Mouse (Mus musculus): ENCODE measurements at regions not wholly inside any gene's neighbourhood (a gene's known extent, or its start where the extent isn't known, plus 50 kb on each side); places are given as distances from the start of the nearest gene placed in this dataset.
A peak's percentile ranks its signal among the peaks of the same experiment; 100 is the strongest.

DNA sequence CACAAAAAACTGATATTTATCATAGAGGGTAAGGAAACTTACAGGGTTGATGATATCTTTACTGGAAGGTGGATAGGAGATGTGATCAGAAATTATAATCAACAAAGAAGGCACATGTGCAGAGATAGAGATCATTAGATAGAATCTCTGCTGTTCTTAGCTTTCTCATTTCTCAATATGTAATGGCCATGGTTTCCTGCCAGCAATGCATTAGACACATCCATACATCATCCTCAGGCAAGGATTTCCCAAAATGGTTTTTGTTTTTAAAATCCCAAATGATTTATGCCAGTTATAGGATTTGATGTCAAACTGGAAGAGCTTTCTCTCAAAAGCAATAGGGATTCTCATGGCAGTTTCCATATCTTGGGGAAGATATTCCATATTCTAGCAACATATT is 52.0 kb upstream of the C030005K15Rik start:
- no peak for ATAC-seq (ENCODE audit: low read depth)
- no peak overlapping the region for H3K4me3 ChIP-seq (ENCODE audit: low read length)
- no peaks in the 10 kb centered on the region for H3K27me3 ChIP-seq (ENCODE audit: control insufficient read depth, insufficient read depth, low read depth, low read length)
- H3K4me1 ChIP-seq (replicated peaks; ENCODE audit: control insufficient read depth, insufficient read depth, low read length) = no peaks in the 10 kb centered on the region
- H3K27ac ChIP-seq (ENCODE audit: low read length) = no peak overlapping the region
- no peak overlapping the region for H3K4me2 ChIP-seq (ENCODE audit: low read depth, low read length)
- H3K9ac ChIP-seq (ENCODE audit: low read length) = no peak overlapping the region
- no peaks in the 10 kb centered on the region for H3K36me3 ChIP-seq (ENCODE audit: control insufficient read depth, insufficient read depth, low read length)
- no peaks in the 10 kb centered on the region for H3K9me3 ChIP-seq (ENCODE audit: control insufficient read depth, low read length)

DNA sequence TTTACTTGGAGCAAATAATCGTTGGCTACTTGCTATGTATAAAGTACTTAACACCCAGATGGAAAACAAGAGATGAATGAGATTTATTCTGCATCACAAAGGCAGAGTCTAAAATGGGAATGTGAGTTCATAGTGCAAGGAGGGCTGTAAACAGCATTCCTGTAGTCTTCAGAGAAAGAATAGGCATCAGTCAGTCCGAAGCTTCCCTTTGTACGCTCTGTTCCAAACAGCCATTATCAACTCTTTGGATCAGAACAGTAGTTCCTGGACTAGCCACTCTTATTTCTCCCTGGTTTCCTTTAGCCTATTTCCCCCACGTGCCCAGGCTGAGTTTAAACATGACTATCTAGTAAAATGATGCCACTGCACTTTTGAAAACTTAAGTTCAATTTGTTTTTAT is 52.8 kb upstream of the C030005K15Rik start:
- Histone ChIP-seq H3K9ac (ENCODE audit: low read length) (no peak overlapping the region), H3K4me3 (ENCODE audit: low read length) (no peak overlapping the region), H3K9me3 (ENCODE audit: control insufficient read depth, low read length) (no peaks in the 10 kb centered on the region), H3K27ac (ENCODE audit: low read length) (no peak overlapping the region), H3K4me1 (replicated peaks; ENCODE audit: control insufficient read depth, insufficient read depth, low read length) (no peaks in the 10 kb centered on the region), H3K36me3 (ENCODE audit: control insufficient read depth, insufficient read depth, low read length) (no peaks in the 10 kb centered on the region), H3K4me2 (ENCODE audit: low read depth, low read length) (no peak overlapping the region), H3K27me3 (ENCODE audit: control insufficient read depth, insufficient read depth, low read depth, low read length) (no peaks in the 10 kb centered on the region)
- WGBS = 51% methylated on average over 4 of the region's 4 CpGs
- ATAC-seq (ENCODE audit: low read depth) = no peak

DNA sequence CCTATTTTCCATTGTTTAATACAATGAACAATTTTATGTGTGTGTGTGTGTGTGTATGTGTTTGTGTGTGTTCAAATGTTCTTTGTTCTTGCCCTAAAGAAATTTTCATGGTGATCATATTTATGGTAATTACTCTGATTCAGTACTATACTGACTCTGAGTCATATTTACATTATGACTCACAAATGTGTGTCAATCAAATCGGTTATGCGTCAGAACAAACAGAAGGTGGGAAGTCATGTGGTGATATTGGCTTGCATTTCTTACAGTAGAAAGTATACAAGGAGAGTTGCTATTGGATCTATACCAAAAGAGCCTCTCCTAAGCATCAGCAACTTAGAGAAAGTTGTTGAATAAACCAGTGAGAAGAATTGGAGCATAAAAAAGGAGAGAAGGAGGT is 67.2 kb upstream of the C030005K15Rik start:
- no peak for ATAC-seq (ENCODE audit: low read depth)
- H3K4me1 ChIP-seq (replicated peaks; ENCODE audit: control insufficient read depth, insufficient read depth, low read length) = peaks cover 3% of the 10 kb centered on the region
- H3K27ac ChIP-seq (ENCODE audit: low read length) = no peak overlapping the region
- no peaks in the 10 kb centered on the region for H3K27me3 ChIP-seq (ENCODE audit: control insufficient read depth, insufficient read depth, low read depth, low read length)
- 83% methylated on average over 2 of the region's 2 CpGs for WGBS
- H3K4me3 ChIP-seq (ENCODE audit: low read length) = no peak overlapping the region
- no peak overlapping the region for H3K9ac ChIP-seq (ENCODE audit: low read length)
- H3K36me3 ChIP-seq (ENCODE audit: control insufficient read depth, insufficient read depth, low read length) = no peaks in the 10 kb centered on the region
- H3K4me2 ChIP-seq (ENCODE audit: low read depth, low read length) = no peak overlapping the region
- no peaks in the 10 kb centered on the region for H3K9me3 ChIP-seq (ENCODE audit: control insufficient read depth, low read length)

DNA sequence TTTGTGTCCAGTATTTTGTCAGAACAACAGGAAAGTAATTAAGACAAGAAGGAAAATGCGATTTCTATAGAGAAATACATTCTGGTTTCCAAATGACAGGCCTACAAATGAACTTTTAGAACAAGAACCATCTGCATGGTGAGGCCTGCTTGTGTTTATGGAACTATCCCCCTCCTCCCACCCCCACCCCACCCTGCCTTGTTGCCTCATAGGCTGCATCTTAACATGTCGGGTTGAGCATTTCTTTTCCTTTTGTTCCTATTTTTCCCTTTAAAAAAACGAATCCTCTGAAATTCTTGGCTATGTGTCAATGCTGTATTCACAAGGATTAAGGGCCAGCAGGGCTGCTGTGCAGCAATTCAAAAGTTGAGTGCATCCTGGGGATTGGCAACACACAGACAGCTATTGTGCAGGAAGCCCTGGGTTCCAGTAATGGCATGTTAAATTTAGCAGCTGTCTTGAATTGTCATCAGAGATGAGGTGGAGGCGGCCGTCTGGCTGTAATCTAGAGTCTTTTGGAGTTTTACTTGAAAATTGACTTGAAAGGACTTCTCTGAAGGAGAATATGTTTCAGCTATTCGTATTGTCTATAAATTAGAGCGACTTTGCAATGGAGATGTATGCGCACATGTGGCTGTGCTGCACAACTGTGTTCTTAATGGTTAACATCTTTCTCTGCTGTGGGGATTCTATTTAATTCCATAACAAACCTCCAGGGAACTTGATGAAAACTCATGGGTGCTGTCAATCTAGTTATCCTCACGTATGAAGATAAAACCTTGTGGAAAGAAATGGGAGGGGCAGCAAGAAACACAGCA is 75.1 kb upstream of the C030005K15Rik start:
- Histone ChIP-seq H3K4me3 (ENCODE audit: low read length) (no peak overlapping the region), H3K4me1 (replicated peaks; ENCODE audit: control insufficient read depth, insufficient read depth, low read length) (peaks cover 3% of the 10 kb centered on the region), H3K27ac (ENCODE audit: low read length) (no peak overlapping the region), H3K9ac (ENCODE audit: low read length) (no peak overlapping the region), H3K4me2 (ENCODE audit: low read depth, low read length) (no peak overlapping the region), H3K36me3 (ENCODE audit: control insufficient read depth, insufficient read depth, low read length) (no peaks in the 10 kb centered on the region), H3K27me3 (ENCODE audit: control insufficient read depth, insufficient read depth, low read depth, low read length) (no peaks in the 10 kb centered on the region), H3K9me3 (ENCODE audit: control insufficient read depth, low read length) (no peaks in the 10 kb centered on the region)
- 64% methylated on average over 9 of the region's 9 CpGs for WGBS
- ATAC-seq (ENCODE audit: low read depth) = no peak

DNA sequence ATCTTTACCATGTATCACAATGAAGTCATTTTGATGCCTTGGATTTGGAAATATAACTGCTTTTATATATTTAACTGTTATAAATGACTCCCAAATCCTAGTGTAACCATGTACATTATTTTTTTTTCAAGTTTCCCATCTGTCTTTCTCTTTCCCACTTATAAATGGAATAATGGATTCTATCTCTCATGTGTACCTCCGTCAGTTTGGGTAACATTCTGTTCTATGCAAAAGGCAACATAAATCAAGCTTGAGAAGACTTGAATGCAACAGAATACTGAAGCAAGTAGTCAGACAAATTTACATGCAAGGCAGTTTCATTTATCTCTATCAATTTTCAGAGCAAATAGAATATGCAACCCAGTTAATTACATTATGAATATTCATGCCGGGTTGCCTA is 81.4 kb upstream of the C030005K15Rik start:
- H3K27me3 ChIP-seq (ENCODE audit: control insufficient read depth, insufficient read depth, low read depth, low read length) = no peaks in the 10 kb centered on the region
- 83% methylated on average over 2 of the region's 2 CpGs for WGBS

DNA sequence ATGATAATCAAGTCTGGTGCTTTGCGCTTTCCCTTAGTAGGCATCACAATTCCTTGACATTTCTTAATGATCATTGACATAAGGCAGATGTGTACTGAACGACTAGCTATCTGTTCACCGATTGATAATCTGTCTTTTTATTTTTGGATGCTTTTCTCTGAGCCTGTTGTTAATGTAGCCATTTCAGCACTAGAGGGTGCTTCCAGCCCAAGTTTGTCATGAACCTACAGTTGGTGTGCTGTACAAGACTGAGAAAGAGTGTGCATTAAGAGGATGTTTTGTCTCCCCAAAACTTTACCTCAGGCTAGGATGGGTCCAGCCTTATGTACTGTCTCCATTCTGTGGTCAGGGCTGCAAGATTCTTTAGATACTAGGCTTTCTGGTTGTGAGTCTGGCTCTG is 116.0 kb upstream of the C030005K15Rik start:
- H3K4me2 ChIP-seq (ENCODE audit: low read depth, low read length) = no peak overlapping the region
- 71% methylated on average over 3 of the region's 3 CpGs for WGBS
- no peak overlapping the region for H3K27ac ChIP-seq (ENCODE audit: low read length)
- H3K4me3 ChIP-seq (ENCODE audit: low read length) = no peak overlapping the region
- H3K36me3 ChIP-seq (ENCODE audit: control insufficient read depth, insufficient read depth, low read length) = no peaks in the 10 kb centered on the region
- no peaks in the 10 kb centered on the region for H3K27me3 ChIP-seq (ENCODE audit: control insufficient read depth, insufficient read depth, low read depth, low read length)
- no peak for ATAC-seq (ENCODE audit: low read depth)
- no peaks in the 10 kb centered on the region for H3K4me1 ChIP-seq (replicated peaks; ENCODE audit: control insufficient read depth, insufficient read depth, low read length)
- no peak overlapping the region for H3K9ac ChIP-seq (ENCODE audit: low read length)
- H3K9me3 ChIP-seq (ENCODE audit: control insufficient read depth, low read length) = no peaks in the 10 kb centered on the region

More for the DNA sequence above, 81.4 kb upstream of the C030005K15Rik start:
- Histone ChIP-seq H3K36me3 (ENCODE audit: control insufficient read depth, insufficient read depth, low read length) (no peaks in the 10 kb centered on the region), H3K27ac (ENCODE audit: low read length) (no peak overlapping the region), H3K9ac (ENCODE audit: low read length) (no peak overlapping the region), H3K4me1 (replicated peaks; ENCODE audit: control insufficient read depth, insufficient read depth, low read length) (no peaks in the 10 kb centered on the region), H3K4me2 (ENCODE audit: low read depth, low read length) (no peak overlapping the region), H3K9me3 (ENCODE audit: control insufficient read depth, low read length) (no peaks in the 10 kb centered on the region), H3K4me3 (ENCODE audit: low read length) (no peak overlapping the region)
- no peak for ATAC-seq (ENCODE audit: low read depth)

DNA sequence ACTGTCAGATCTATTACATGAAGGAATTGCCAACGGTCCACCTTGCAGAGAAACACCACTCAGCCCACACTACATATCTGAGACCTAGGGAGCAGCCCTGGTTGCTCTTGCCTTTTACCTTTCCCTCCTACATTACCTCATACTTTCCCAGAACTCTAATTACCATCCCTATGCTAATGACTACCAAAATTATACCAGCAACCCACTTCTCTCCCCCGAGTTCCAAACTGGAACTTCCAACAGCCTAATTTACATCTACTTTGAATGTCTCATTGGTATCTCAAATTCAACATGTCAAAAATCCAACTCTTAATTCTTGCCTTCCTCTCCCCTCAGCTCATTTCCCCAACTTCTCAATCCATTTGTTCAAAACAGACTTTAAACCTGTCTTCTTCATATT is 124.9 kb upstream of the C030005K15Rik start:
- Histone ChIP-seq H3K4me3 (ENCODE audit: low read length) (no peak overlapping the region), H3K36me3 (ENCODE audit: control insufficient read depth, insufficient read depth, low read length) (no peaks in the 10 kb centered on the region), H3K9ac (ENCODE audit: low read length) (no peak overlapping the region), H3K9me3 (ENCODE audit: control insufficient read depth, low read length) (no peaks in the 10 kb centered on the region), H3K4me1 (replicated peaks; ENCODE audit: control insufficient read depth, insufficient read depth, low read length) (no peaks in the 10 kb centered on the region), H3K27me3 (ENCODE audit: control insufficient read depth, insufficient read depth, low read depth, low read length) (no peaks in the 10 kb centered on the region), H3K4me2 (ENCODE audit: low read depth, low read length) (no peak overlapping the region), H3K27ac (ENCODE audit: low read length) (no peak overlapping the region)
- 77% methylated on average over 2 of the region's 2 CpGs for WGBS
- ATAC-seq (ENCODE audit: low read depth) = no peak

DNA sequence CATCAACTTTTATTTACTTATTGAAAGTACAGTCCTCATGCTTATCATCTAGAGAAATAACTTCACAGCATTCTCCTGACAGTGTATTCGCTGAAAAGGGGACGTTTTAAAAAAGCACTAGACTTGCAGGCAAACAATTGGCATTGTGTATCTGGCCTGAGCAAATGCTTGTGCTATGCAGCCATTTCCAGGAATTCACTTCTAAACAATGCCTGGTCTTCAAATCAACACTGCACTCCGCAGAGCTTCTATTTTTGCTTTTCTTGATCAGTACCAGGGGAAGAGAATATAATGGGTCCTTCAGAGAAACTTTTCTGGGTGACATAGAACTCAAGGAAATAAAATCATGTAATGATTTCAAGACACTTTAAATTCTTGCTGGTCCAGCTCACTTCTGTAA is 150.5 kb upstream of the C030005K15Rik start:
- Histone ChIP-seq H3K4me2 (ENCODE audit: low read depth, low read length) (no peak overlapping the region), H3K4me1 (replicated peaks; ENCODE audit: control insufficient read depth, insufficient read depth, low read length) (no peaks in the 10 kb centered on the region), H3K9me3 (ENCODE audit: control insufficient read depth, low read length) (no peaks in the 10 kb centered on the region), H3K9ac (ENCODE audit: low read length) (no peak overlapping the region), H3K4me3 (ENCODE audit: low read length) (no peak overlapping the region), H3K27ac (ENCODE audit: low read length) (no peak overlapping the region), H3K27me3 (ENCODE audit: control insufficient read depth, insufficient read depth, low read depth, low read length) (no peaks in the 10 kb centered on the region), H3K36me3 (ENCODE audit: control insufficient read depth, insufficient read depth, low read length) (no peaks in the 10 kb centered on the region)
- WGBS = 20% methylated on average over 3 of the region's 3 CpGs
- peak; percentile 57 for ATAC-seq (ENCODE audit: low read depth)

DNA sequence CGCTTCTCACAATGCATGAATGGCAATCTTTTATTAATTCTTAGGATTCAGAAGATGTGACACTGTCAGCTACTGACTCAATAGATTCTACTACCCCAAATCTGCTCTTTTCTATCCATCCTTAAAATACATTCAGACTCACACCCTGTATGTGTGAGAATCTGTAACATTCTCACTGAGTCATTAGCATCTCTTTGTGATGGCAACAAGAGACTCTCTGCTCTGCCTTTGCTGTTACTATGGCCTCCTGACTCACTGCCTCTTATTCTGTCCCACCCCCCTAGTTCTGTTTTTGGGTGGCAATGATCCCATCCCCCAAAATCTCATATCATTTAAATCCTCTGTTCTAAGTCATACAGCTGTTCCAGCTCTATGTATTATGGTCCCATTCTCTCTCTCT is 159.5 kb upstream of the C030005K15Rik start:
- H3K27me3 ChIP-seq (ENCODE audit: control insufficient read depth, insufficient read depth, low read depth, low read length) = no peaks in the 10 kb centered on the region
- no peaks in the 10 kb centered on the region for H3K36me3 ChIP-seq (ENCODE audit: control insufficient read depth, insufficient read depth, low read length)
- WGBS = 78% methylated on average over 1 of the region's 1 CpGs
- H3K9ac ChIP-seq (ENCODE audit: low read length) = no peak overlapping the region
- no peaks in the 10 kb centered on the region for H3K9me3 ChIP-seq (ENCODE audit: control insufficient read depth, low read length)
- no peak overlapping the region for H3K4me3 ChIP-seq (ENCODE audit: low read length)
- H3K4me1 ChIP-seq (replicated peaks; ENCODE audit: control insufficient read depth, insufficient read depth, low read length) = no peaks in the 10 kb centered on the region
- no peak overlapping the region for H3K4me2 ChIP-seq (ENCODE audit: low read depth, low read length)
- no peak overlapping the region for H3K27ac ChIP-seq (ENCODE audit: low read length)
- ATAC-seq (ENCODE audit: low read depth) = no peak

DNA sequence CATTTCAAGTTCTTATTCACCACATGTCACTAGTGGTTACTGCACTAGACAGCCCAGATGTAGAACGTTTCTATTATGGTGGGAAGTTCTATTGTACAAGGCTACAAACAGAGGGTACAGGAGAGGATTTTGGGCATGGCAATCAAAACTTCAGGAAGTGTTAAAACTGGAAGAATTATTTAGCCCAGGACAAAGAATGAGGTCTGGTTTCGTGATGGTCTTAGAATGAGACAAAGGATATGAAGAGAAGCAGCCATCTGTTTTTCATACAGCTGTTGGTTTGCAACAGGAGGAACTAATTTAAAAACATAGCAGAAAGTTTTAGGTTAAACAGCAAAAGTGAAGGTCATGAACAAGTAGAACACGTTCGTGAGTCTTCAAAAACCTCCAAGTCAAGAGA is 179.2 kb upstream of the C030005K15Rik start:
- H3K27me3 ChIP-seq (ENCODE audit: control insufficient read depth, insufficient read depth, low read depth, low read length) = no peaks in the 10 kb centered on the region
- no peak overlapping the region for H3K4me2 ChIP-seq (ENCODE audit: low read depth, low read length)

More for the DNA sequence above, 179.2 kb upstream of the C030005K15Rik start:
- H3K4me1 ChIP-seq (replicated peaks; ENCODE audit: control insufficient read depth, insufficient read depth, low read length) = no peaks in the 10 kb centered on the region
- no peaks in the 10 kb centered on the region for H3K9me3 ChIP-seq (ENCODE audit: control insufficient read depth, low read length)
- H3K36me3 ChIP-seq (ENCODE audit: control insufficient read depth, insufficient read depth, low read length) = no peaks in the 10 kb centered on the region
- no peak overlapping the region for H3K27ac ChIP-seq (ENCODE audit: low read length)
- no peak for ATAC-seq (ENCODE audit: low read depth)
- WGBS = 77% methylated on average over 4 of the region's 4 CpGs
- H3K9ac ChIP-seq (ENCODE audit: low read length) = no peak overlapping the region
- H3K4me3 ChIP-seq (ENCODE audit: low read length) = no peak overlapping the region
